Mouse (Mus musculus) small intestine, adult 2 months (tissue): Measurements from ENCODE around the gene Rrp36. TPM values are rescaled to one million over a fixed set of nuclear protein-coding genes. Genes with fewer than 3 reads are reported as not detected.
A peak's percentile ranks its signal among the peaks of the same experiment; 100 is the strongest.

Experiments used
- H3K27ac ChIP-seq: fragments of 200-500 bp; 2 replicates; pipeline ENCODE4 v1.5.1; 2012; ENCODE audit warnings: low read depth, low read length, control low read depth, inconsistent platforms; ENCODE audit not compliant: insufficient read depth
- H3K27me3 ChIP-seq: fragments of 200-500 bp; 2 replicates; pipeline ENCODE4 v1.6.1; 2012; ENCODE audit warnings: mild to moderate bottlenecking, moderate library complexity, low read length, inconsistent platforms; ENCODE audit not compliant: control insufficient read depth, insufficient read depth
- H3K36me3 ChIP-seq: fragments of 200-500 bp; 2 replicates; pipeline ENCODE4 v1.6.1; 2012; ENCODE audit warnings: mild to moderate bottlenecking, low read length, control low read depth, inconsistent platforms; ENCODE audit not compliant: control insufficient read depth, insufficient read depth
- H3K4me1 ChIP-seq: fragments of 200-500 bp; 2 replicates; pipeline ENCODE4 v1.6.1; 2012; ENCODE audit warnings: low read length, inconsistent platforms, mixed read lengths; ENCODE audit not compliant: control insufficient read depth, insufficient read depth, insufficient read length
- H3K4me3 ChIP-seq: fragments of 200-500 bp; 2 replicates; pipeline ENCODE4 v1.5.1; 2012; ENCODE audit warnings: low read depth, mild to moderate bottlenecking, control low read depth, inconsistent platforms, low read length, moderate library complexity
- CTCF ChIP-seq: fragments of 200-500 bp; IDR thresholded peaks from 2 replicates; pipeline ENCODE4 v1.5.1; 2012; ENCODE audit warnings: low read depth, mild to moderate bottlenecking, control low read depth, inconsistent platforms, low read length, moderate library complexity, mixed read lengths; ENCODE audit not compliant: insufficient replicate concordance, insufficient read length; ENCODE audit errors: extremely low read depth
- POLR2A ChIP-seq: fragments of 200-500 bp; IDR thresholded peaks from 2 replicates; pipeline ENCODE4 v1.6.1; 2012; ENCODE audit warnings: low read depth, mild to moderate bottlenecking, control low read depth, inconsistent platforms, low read length, moderate library complexity
- WGBS: fragments of 180-500 bp; shearing (Covaris S2); methylation state at CpG from one replicate; pipeline ENCODE4 v1.1.7; 2018; 5-methylcytosine and 5-hydroxymethylcytosine counted together
- polyA plus RNA-seq: library from polyadenylated mRNA; depleted of rRNA; stranded (reverse); fragments of >200 nt; gene quantifications from 2 replicates; pipeline ENCODE4 v1.2.3, GENCODE M21; 2012

The Rrp36 gene
- polyA plus RNA-seq, 1 experiment: 47.4 TPM

DNA sequence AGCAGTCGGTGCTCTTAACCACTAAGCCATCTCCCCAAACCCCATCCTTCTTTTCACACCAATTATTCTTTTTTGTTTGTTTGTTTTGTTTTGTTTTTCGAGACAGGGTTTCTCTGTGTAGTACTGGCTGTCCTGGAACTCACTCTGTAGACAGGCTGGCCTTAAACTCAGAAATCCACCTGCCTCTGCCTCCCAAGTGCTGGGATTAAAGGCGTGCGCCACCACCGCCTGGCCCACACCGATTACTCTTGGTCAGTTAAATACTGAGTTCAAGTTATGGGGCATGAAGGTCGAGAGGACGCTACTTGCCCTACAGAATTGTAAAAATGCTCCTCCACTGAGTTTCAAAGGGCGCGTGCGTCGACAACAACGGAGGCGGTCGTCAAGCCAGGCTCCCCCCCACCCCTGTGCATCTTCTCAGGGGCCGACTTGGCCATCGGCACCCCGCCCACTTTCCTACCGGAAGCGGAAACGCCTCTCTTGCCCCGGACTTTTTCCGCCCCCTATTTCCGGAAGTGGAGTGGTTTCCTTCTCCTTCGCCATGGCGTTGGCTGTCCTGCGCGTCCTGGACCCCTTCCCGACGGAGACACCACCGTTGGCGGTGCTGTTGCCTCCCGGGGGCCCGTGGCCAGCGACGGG, 36.9 kb upstream of the Rrp36 start, which contains the start of gene Pex6:
Gene Pex6 (plus strand): TSS at position 505 of the 639 bp plus-strand sequence.
- Histone ChIP-seq H3K4me3 (peak within 1 kb of the TSS; percentile 92), H3K4me1 (peaks cover 3% of the 10 kb centered on the region; the same call in 1 of the 2 replicates), H3K36me3 (peaks cover 17% of the 10 kb centered on the region), H3K27ac (peak within 1 kb of the TSS; percentile 38), H3K27me3 (no peaks in the 10 kb centered on the region)
- WGBS: 5% methylated on average over 36 of the region's 36 CpGs
- TF ChIP-seq POLR2A (peak; percentile 55; the same call in 1 of the 2 replicates), CTCF (no peak)

DNA sequence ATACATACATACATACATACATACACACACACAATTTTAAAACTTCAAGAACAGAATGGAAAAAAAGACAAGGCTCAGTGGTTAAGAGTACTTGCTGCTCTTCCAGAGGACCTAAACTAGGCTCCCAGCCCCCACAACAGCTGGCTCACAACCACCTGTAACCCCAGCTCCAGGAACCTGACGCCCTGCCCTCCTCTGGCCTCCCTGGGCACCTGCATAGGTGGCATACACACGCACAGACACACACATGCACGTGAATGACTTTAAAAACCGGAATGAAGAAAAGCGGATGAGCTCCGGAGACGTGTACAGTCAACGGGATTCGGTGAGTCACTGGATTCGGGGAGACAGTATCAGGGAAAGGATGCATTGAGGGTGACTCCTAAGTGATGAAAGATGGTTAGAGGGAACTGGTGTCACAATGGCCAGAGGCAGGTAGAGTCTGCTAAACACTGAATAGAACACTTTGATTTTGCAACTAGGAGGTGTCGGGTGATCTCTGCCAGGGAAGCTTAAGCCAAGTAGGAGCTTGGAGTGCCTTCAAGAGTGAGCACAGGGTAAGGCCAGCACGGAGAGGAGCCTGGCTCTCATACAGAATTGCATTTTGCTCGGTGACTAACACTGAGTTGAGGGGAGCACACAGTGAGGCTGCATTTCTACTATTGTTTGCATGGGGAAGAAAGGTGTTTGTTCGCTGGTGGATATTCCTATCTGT, 32.4 kb upstream of the Rrp36 start:
- Histone ChIP-seq H3K36me3 (no peaks in the 10 kb centered on the region), H3K4me3 (no peak overlapping the region), H3K27me3 (no peaks in the 10 kb centered on the region), H3K27ac (no peak overlapping the region), H3K4me1 (peaks cover 10% of the 10 kb centered on the region)
- WGBS: 93% methylated on average over 14 of the region's 14 CpGs
- TF ChIP-seq CTCF (no peak), POLR2A (no peak)

DNA sequence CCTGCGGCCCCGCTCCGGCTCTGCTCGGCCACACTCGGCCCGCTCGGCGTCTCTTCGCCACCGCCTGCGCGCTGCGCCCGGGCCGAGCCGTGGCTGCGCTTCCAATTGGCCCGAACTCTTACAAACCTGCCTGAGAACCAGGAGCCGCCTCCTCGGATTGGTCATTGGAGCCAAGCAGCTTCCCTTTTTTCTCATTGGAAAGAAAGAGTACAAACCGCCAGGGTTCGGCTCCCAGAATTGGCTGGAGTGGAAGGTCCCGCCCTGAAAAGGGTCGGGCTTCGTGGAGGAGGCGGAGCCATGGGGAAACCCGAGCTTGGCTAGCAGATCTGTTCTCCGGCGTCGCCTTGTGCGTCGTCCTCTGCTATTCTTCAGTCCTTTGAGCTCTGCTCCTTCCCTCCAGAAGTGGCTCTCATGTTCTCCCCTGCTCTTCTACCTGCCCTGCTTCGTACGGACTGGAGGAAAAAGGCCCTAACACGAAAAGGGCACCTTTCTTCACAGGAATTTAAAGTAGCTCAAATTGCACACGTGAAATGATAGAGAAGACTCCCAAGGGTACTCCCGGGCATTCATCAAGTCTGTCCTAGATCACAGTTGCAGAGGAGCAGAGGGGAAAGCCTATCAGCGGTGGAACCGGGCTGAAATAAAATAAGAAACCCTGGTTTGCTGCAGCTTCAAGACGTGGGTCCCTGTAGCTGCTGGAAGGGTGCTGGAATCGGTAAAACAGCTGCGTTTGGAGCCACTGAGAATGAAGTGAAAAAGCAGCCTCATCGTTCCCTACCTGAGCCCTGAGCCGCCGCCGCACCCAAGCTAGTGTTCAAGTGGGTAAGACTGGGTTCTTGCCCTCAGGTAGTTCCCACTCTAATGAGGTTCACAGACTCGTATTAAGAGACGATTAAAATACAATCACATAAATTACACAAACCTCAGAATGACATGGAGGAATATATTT, 31.0 kb upstream of the Rrp36 start, which contains the start of gene Ppp2r5d:
Gene Ppp2r5d (minus strand): TSS at position 225 of the 949 bp plus-strand sequence.
- H3K4me3 ChIP-seq: peak within 1 kb of the TSS; percentile 79
- no peaks in the 10 kb centered on the region for H3K27me3 ChIP-seq
- H3K4me1 ChIP-seq: peaks cover 14% of the 10 kb centered on the region
- H3K36me3 ChIP-seq: no peaks in the 10 kb centered on the region
- 1% methylated on average over 48 of the region's 48 CpGs for WGBS
- H3K27ac ChIP-seq: peak within 1 kb of the TSS; percentile 46
- TF ChIP-seq POLR2A (peak; percentile 90; the same call in 1 of the 2 replicates), CTCF (no peak)

DNA sequence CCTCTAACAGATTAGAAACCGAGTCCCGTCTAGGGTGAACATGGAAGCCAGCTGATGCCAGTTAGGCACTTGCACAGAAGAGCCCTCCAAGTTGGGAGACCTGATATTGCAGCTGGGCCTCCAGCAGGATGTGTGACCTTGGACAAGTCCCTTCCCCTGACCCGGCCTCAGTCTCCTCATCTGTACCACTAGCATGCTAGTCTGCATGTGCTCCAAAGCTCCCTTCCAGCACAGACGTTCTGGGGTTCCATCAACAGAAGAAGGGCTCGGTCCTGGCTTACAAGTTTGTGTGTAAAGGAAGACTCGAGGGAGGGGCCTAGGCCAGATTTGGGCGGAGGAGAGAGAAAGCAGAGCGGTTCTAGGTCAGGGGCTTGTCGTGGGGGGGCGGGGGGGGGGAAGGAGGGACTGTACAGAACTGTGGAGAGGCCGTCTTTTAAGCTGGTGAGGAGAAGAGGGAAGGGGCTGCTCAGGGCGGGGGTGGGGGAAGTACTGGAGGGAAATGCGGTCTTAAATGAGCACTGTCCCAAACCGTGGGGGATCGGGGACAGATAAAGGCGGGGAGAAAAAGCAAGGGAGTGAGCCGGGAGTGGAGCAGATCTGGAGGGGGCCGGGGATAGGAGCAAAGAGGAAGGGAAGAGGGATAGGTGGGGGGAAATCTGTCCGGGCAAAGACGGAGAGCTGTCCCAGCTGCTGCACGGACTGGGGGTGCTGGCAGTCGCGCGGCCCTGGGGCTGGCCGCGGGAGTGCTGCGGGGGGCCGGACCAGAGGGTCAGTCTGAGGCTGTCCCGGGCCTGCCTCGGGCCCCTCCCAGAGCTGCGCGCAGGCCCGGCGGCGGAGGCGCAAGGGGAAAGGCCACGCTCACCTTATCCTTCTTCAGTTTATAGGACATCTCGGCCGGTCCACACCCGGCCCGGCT, 30.1 kb upstream of the Rrp36 start:
- TF ChIP-seq POLR2A (0 out of 2 replicates have a peak, but pooled peaks have one; percentile 24), CTCF (no peak)
- Histone ChIP-seq H3K27me3 (no peaks in the 10 kb centered on the region), H3K27ac (peak overlapping the region; percentile 38), H3K4me3 (peak overlapping the region; percentile 79), H3K36me3 (peaks cover 3% of the 10 kb centered on the region; the same call in 1 of the 2 replicates), H3K4me1 (peaks cover 20% of the 10 kb centered on the region)
- 3% methylated on average over 40 of the region's 41 CpGs for WGBS

DNA sequence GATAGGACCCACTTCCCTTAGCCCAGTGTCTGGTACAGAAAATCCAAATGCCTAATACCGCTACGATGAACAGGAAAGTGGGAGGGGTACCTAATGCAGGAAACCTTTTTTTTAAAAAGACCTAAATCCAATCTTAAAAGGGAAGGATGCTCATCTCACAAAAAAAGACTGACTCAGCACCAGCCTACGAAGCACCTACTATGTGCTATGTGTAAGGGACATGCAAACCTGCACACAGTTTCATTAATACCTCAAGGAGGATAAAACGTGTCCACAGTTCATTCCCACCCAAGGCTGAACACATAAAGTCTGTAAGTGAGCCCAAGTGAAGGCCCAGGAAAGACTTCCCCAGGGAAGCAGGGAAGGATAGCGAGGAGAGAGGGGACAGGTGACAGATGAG, 28.4 kb upstream of the Rrp36 start:
- peaks cover 32% of the 10 kb centered on the region for H3K4me1 ChIP-seq
- no peaks in the 10 kb centered on the region for H3K27me3 ChIP-seq
- TF ChIP-seq POLR2A: no peak
- no peak for TF ChIP-seq CTCF
- WGBS: 88% methylated on average over 5 of the region's 5 CpGs
- no peak overlapping the region for H3K27ac ChIP-seq
- peaks cover 3% of the 10 kb centered on the region; the same call in 1 of the 2 replicates for H3K36me3 ChIP-seq
- H3K4me3 ChIP-seq: no peak overlapping the region

- 86% methylated on average over 12 of the region's 12 CpGs for WGBS
- Histone ChIP-seq H3K4me3 (no peak overlapping the region), H3K27ac (no peak overlapping the region), H3K36me3 (peaks cover 3% of the 10 kb centered on the region; the same call in 1 of the 2 replicates), H3K4me1 (peaks cover 32% of the 10 kb centered on the region), H3K27me3 (no peaks in the 10 kb centered on the region)
- TF ChIP-seq CTCF (no peak), POLR2A (no peak)
Measured at GRCm38 (mm10) chr17:46702100-46702499, 27.9 kb upstream of the Rrp36 start.
